Mouse (Mus musculus): ENCODE measurements around the gene Map10.

GRCm38 (mm10) chr8:125649447-125649846 lies 20.2 kb upstream of the Map10 start:
- TF ChIP-seq POLR2A (IDR thresholded peaks at IDR 0.05; ENCODE audit: control insufficient read depth, low read depth, low read length) (no peak), CTCF (IDR thresholded peaks at IDR 0.05; ENCODE audit: control insufficient read depth, insufficient read depth, insufficient replicate concordance, low read depth, low read length) (no peak)
